Mouse (Mus musculus) erythroblast, embryonic 14.5 days (primary cell): ENCODE data around the gene Mtmr4. TPM values are rescaled to one million over a fixed set of nuclear protein-coding genes. Genes with fewer than 3 reads are reported as not detected.

Experiments used
- H3K27me3 ChIP-seq: 2 replicates; pipeline ENCODE4 v1.6.1; 2012; ENCODE audit warnings: inconsistent platforms; ENCODE audit not compliant: control insufficient read depth
- H3K36me3 ChIP-seq: 2 replicates; pipeline ENCODE4 v1.6.1; 2012; ENCODE audit warnings: mild to moderate bottlenecking, inconsistent platforms; ENCODE audit not compliant: control insufficient read depth
- H3K4me1 ChIP-seq: 2 replicates; pipeline ENCODE4 v1.6.1; 2012; ENCODE audit warnings: inconsistent platforms; ENCODE audit not compliant: control insufficient read depth
- H3K4me3 ChIP-seq: replicated peaks from 2 replicates; pipeline ENCODE3; 2012; ENCODE audit warnings: moderate library complexity, mild to moderate bottlenecking, inconsistent platforms
- H3K9me3 ChIP-seq: 2 replicates; pipeline ENCODE4 v1.6.1; 2012; ENCODE audit warnings: low read length, inconsistent platforms, mixed read lengths; ENCODE audit not compliant: control insufficient read depth
- GATA1 ChIP-seq: IDR thresholded peaks from 2 replicates; pipeline ENCODE4 v1.6.1; 2012; ENCODE audit warnings: low read length, inconsistent platforms, mixed read lengths
- TAL1 ChIP-seq: IDR thresholded peaks from 3 replicates; pipeline ENCODE4 v1.6.1; 2012; ENCODE audit warnings: low read length, inconsistent platforms, mixed read lengths
- polyA plus RNA-seq: library from polyadenylated mRNA; stranded (reverse); fragments of >175 nt; gene quantifications from 2 replicates; pipeline ENCODE4 v1.2.3, GENCODE M21; 2012

Gene Mtmr4
- polyA plus RNA-seq, 1 experiment: 0.20 TPM

DNA sequence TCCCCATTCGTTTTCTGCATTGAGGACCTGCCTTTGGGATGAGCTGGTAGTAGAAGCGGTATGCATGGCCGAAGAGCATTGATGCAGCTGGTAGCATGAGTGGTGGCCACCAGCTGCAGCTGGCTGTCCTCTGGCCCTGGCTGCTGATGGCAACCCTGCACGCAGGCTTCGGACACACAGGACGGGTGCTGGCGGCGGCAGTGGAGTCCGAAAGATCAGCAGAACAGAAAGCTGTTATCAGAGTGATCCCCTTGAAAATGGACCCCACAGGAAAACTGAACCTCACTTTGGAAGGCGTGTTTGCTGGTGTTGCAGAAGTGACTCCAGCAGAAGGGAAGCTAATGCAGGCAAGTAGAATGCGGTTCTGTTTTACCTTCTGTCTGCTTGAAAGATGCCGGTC lies 72.6 kb downstream of the Mtmr4 start:
- peak overlapping the region; percentile 42 for H3K4me3 ChIP-seq
- H3K27me3 ChIP-seq: peaks cover 21% of the 10 kb centered on the region
- H3K4me1 ChIP-seq: peaks cover 12% of the 10 kb centered on the region
- no peaks in the 10 kb centered on the region for H3K9me3 ChIP-seq
- no peak for TF ChIP-seq TAL1
- no peak for TF ChIP-seq GATA1
- no peaks in the 10 kb centered on the region for H3K36me3 ChIP-seq

DNA sequence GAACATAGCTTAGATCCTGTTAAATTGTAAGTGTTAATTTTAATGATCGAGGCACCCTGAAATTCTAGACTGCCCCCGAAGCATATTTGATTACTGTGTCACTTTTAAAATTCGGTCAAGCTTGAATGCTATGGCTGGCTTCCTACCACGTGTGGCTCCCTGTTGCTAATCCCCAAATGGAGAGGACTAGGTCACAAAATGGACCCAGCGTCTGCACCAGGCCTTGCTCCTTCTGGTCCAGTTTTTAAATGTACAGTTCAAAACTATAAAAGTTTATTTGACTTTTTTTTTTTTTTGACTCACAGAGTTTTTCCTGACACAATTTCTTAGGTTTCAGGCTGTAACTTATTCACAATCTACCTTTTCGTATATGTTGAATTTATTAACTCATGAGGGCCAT lies 73.3 kb downstream of the Mtmr4 start:
- H3K36me3 ChIP-seq: no peaks in the 10 kb centered on the region
- no peaks in the 10 kb centered on the region for H3K9me3 ChIP-seq
- H3K4me1 ChIP-seq: peaks cover 12% of the 10 kb centered on the region
- peaks cover 21% of the 10 kb centered on the region for H3K27me3 ChIP-seq
- TF ChIP-seq TAL1: no peak
- no peak for TF ChIP-seq GATA1
- no peak overlapping the region for H3K4me3 ChIP-seq

DNA sequence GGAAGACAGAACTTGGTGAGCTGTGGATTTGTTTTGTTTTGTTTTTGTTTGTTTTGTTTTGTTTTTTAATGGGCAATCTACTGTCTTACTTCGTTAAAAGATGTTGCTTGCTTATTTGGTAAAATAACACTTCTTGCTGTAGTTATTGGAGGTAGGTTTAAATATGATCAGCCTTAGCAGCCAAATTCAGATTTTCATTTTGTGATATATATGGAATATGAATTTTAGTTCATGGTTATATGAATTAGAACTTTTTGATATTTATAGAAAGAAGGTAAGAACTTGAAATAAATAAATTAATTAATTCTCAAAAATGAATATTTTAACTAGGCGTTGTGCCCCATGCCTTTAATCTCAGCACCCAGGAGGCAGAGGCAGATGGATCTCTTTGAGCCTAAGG lies 73.7 kb downstream of the Mtmr4 start:
- Histone ChIP-seq H3K4me3 (no peak overlapping the region), H3K36me3 (no peaks in the 10 kb centered on the region), H3K27me3 (peaks cover 21% of the 10 kb centered on the region), H3K4me1 (peaks cover 12% of the 10 kb centered on the region), H3K9me3 (no peaks in the 10 kb centered on the region)
- no peak for TF ChIP-seq GATA1
- TF ChIP-seq TAL1: no peak

Other genes with a start within 250 kb of the Mtmr4 start
- 0.30 and 0.32 TPM in 2 replicates for gene Ppm1e, start 233.1 kb upstream of the Mtmr4 start, polyA plus RNA-seq
- gene Rad51c, start 187.2 kb upstream of the Mtmr4 start, polyA plus RNA-seq: 0.73 and 0.96 TPM in 2 replicates
- gene Tex14, start 187.1 kb upstream of the Mtmr4 start, polyA plus RNA-seq: not detected in 2 replicates
- gene Gm11492, start 25.5 kb upstream of the Mtmr4 start, polyA plus RNA-seq: not detected in 2 replicates
- gene Sept4, start 23.3 kb upstream of the Mtmr4 start, polyA plus RNA-seq: 0.08 and 0.09 TPM in 2 replicates
- gene Hsf5, start 25.0 kb downstream of the Mtmr4 start, polyA plus RNA-seq: not detected in 2 replicates
- 0.08 and 0.64 TPM in 2 replicates for gene Rnf43, start 70.6 kb downstream of the Mtmr4 start, polyA plus RNA-seq
- gene Supt4a, start 145.4 kb downstream of the Mtmr4 start, polyA plus RNA-seq: 4.3 and 5.5 TPM in 2 replicates
- gene Tspoap1, start 168.4 kb downstream of the Mtmr4 start, polyA plus RNA-seq: 0.47 and 0.71 TPM in 2 replicates
- gene Mpo, start 201.4 kb downstream of the Mtmr4 start, polyA plus RNA-seq: 3.6 and 4.5 TPM in 2 replicates
- gene Lpo, start 236.1 kb downstream of the Mtmr4 start, polyA plus RNA-seq: not detected in 2 replicates